ENCODE assay signal across 7 mouse cellular contexts in genomic region chr11:56131339-56131823, GRCm38 (mm10).
DNase-seq lines count a peak whose midpoint lies in the region; ATAC-seq and TF ChIP-seq lines count a peak whose summit lies in the region.

No protein-coding gene starts in this region.

- TF ChIP-seq EP300 in stomach, postnatal 0 days (optimal IDR thresholded peaks at IDR 0.05), result no peak

- H3K9ac ChIP-seq in stomach, postnatal 0 days (ENCODE audit: low read length), result no peak overlapping the region

- 0 out of 2 replicates have a peak, but pooled peaks have one; percentile 52 for ATAC-seq in megakaryocyte-erythroid progenitor cell, adult 5-6 weeks (replicated peaks; ENCODE audit: low FRiP score, low TSS enrichment, poor library complexity, severe bottlenecking)
- no peak for ATAC-seq in stomach, postnatal 0 days (ENCODE audit: low FRiP score, low TSS enrichment)

- no peak for DNase-seq in thymus, adult 2 months
- no peak for DNase-seq in thymus, adult 18-20 months
- DNase-seq in c-Kit-negative CD71-positive TER-119-positive erythroid progenitor cells, embryonic 14.5 days (ENCODE audit: low read depth, low spot score), result peak; percentile 8
- DNase-seq in frontal cortex, adult 2 months (ENCODE audit: extremely low spot score in 1 of 2, low spot score in 1 of 2), result peak; percentile 20 to 89
- peak; percentile 66 to 80 for DNase-seq in layer of hippocampus, adult 2 months (ENCODE audit: low spot score in 2 of 2)
- DNase-seq in stomach, postnatal 0 days (ENCODE audit: low spot score), result peak; percentile 19

- no peak overlapping the region for H3K4me3 ChIP-seq in thymus, adult 2 months (ENCODE audit: control insufficient read depth, insufficient read depth, low read length)
- peak overlapping the region; percentile 32 for H3K4me3 ChIP-seq in layer of hippocampus, adult 2 months
- H3K4me3 ChIP-seq in stomach, postnatal 0 days (ENCODE audit: low read depth, low read length), result no peak overlapping the region

- no peak overlapping the region for H3K4me2 ChIP-seq in stomach, postnatal 0 days (replicated peaks; ENCODE audit: low read depth)

- TF ChIP-seq CTCF in thymus, adult 2 months (IDR thresholded peaks at IDR 0.05; ENCODE audit: borderline replicate concordance, control insufficient read depth, extremely low read depth, insufficient read depth, low read length, poor library complexity), result peak; percentile 33; the same call in 1 of the 2 replicates
- peak; percentile 90 for TF ChIP-seq CTCF in layer of hippocampus, adult 2 months (conservative IDR thresholded peaks at IDR 0.05)
- TF ChIP-seq CTCF in stomach, postnatal 0 days (IDR thresholded peaks at IDR 0.05; ENCODE audit: low read depth), result peak; percentile 90

- H3K9me3 ChIP-seq in stomach, postnatal 0 days (ENCODE audit: control insufficient read depth, low read length), result no peaks in the 10 kb centered on the region

- H3K27ac ChIP-seq in thymus, adult 2 months (ENCODE audit: control insufficient read depth, insufficient read depth, low read length), result no peak overlapping the region
- peak overlapping the region; percentile 70; the same call in 1 of the 2 replicates for H3K27ac ChIP-seq in layer of hippocampus, adult 2 months
- no peak overlapping the region for H3K27ac ChIP-seq in stomach, postnatal 0 days (replicated peaks)

- no peaks in the 10 kb centered on the region for H3K27me3 ChIP-seq in thymus, adult 2 months (ENCODE audit: control insufficient read depth, insufficient read depth, low read length)
- H3K27me3 ChIP-seq in stomach, postnatal 0 days (ENCODE audit: control insufficient read depth, insufficient read depth, low read length), result no peaks in the 10 kb centered on the region

- TF ChIP-seq POLR2A in thymus, adult 2 months (IDR thresholded peaks at IDR 0.05; ENCODE audit: control insufficient read depth, extremely low read depth, insufficient read depth, low read length, poor library complexity), result no peak

- H3K4me1 ChIP-seq in thymus, adult 2 months (replicated peaks; ENCODE audit: control insufficient read depth, insufficient read depth, low read length), result no peaks in the 10 kb centered on the region
- no peaks in the 10 kb centered on the region for H3K4me1 ChIP-seq in stomach, postnatal 0 days (replicated peaks; ENCODE audit: control insufficient read depth, insufficient read depth)

- H3K36me3 ChIP-seq in thymus, adult 2 months (ENCODE audit: control insufficient read depth, insufficient read depth, low read length), result no peaks in the 10 kb centered on the region
- H3K36me3 ChIP-seq in stomach, postnatal 0 days (ENCODE audit: control insufficient read depth, insufficient read depth, low read length), result no peaks in the 10 kb centered on the region

- 39% methylated on average over 15 of the region's 15 CpGs for whole genome bisulfite sequencing in thymus, adult 2 months
- 31% methylated on average over 15 of the region's 15 CpGs for WGBS in stomach, postnatal 0 days

Comparison
In these comparisons a context has a peak if more than half of its experiments do, and no peak if none do; other contexts are left out.
1. DNase-seq: peak in c-Kit-negative CD71-positive TER-119-positive erythroid progenitor cells, embryonic 14.5 days (single experiment), frontal cortex, adult 2 months (2 of 2), layer of hippocampus, adult 2 months (2 of 2) and stomach, postnatal 0 days (single experiment); none in thymus, adult 2 months (single experiment) and thymus, adult 18-20 months (0 of 2).
2. CTCF ChIP-seq: peak in every context shown above with its lines; median percentile 90 in layer of hippocampus, adult 2 months; 90 in stomach, postnatal 0 days; 33 in thymus, adult 2 months.